Mouse (Mus musculus) myocyte (in vitro differentiated cells): Measurements from ENCODE around the gene Creb3l1.

Experiments used
- MAX ChIP-seq: IDR thresholded peaks from one replicate; pipeline ENCODE4 v1.6.1; 2011; ENCODE audit warnings: low read depth, mild to moderate bottlenecking, control low read depth
- POLR2A ChIP-seq: IDR thresholded peaks from one replicate; pipeline ENCODE4 v1.6.1; 2011; ENCODE audit warnings: low read depth, mild to moderate bottlenecking, control low read depth, moderate library complexity; ENCODE audit not compliant: insufficient read length

DNA sequence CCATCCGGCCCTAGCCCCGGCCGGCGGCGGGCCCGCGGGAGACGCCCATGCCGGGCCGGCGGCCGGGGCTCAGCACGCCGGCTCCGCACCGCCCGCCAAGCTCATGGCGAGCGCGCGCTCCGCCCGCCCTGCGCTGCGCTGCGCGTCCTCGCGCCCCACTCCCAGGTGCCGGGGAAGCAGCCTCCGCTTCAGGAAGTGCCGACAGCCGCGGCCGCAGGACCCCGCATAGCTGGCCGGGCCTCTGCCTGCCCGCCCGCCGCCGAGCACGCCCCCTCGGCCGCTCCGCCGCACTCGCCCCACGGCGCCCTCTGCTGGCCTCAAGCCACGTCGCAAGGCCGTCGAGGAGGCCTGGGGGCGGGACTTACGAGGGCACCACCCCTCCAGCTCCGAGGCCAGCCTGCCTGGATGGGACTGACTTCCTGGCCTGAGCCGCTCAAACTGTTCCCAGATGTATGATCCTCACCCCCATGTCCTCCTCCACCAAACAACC is 60.8 kb downstream of the Creb3l1 start:
- peak; percentile 87 for TF ChIP-seq POLR2A
- no peak for TF ChIP-seq MAX
